Mouse (Mus musculus) midbrain, embryonic 15.5 days (tissue): ENCODE measurements around the gene Tax1bp1. TPM values are rescaled to one million over a fixed set of nuclear protein-coding genes. Genes with fewer than 3 reads are reported as not detected.

ENCODE experiments used
- ATAC-seq: fragments of 200-750 bp; cut with Nextera tagmentation; replicated peaks from 2 replicates; pipeline ENCODE4 v1.8.0; 2017; ENCODE audit warnings: moderate TSS enrichment
- H3K27ac ChIP-seq: fragments of 300-500 bp; sonication (generic); 2 replicates; pipeline ENCODE4 v1.5.1; 2015; ENCODE audit warnings: mild to moderate bottlenecking, inconsistent platforms
- H3K27me3 ChIP-seq: fragments of 300-500 bp; sonication (generic); replicated peaks from 2 replicates; pipeline ENCODE4 v1.6.1; 2015; ENCODE audit warnings: inconsistent platforms
- H3K36me3 ChIP-seq: fragments of 300-500 bp; sonication (generic); replicated peaks from 2 replicates; pipeline ENCODE4 v1.6.1; 2015; ENCODE audit warnings: inconsistent platforms
- H3K4me1 ChIP-seq: fragments of 300-500 bp; sonication (generic); 2 replicates; pipeline ENCODE4 v1.6.1; 2015; ENCODE audit warnings: inconsistent platforms
- H3K4me2 ChIP-seq: fragments of 300-500 bp; sonication (generic); 2 replicates; pipeline ENCODE4 v1.6.1; 2015; ENCODE audit warnings: inconsistent platforms, mild to moderate bottlenecking, moderate library complexity
- H3K4me3 ChIP-seq: fragments of 300-500 bp; sonication (generic); 2 replicates; pipeline ENCODE4 v1.5.1; 2015; ENCODE audit warnings: mild to moderate bottlenecking, inconsistent platforms
- H3K9ac ChIP-seq: fragments of 300-500 bp; sonication (generic); 2 replicates; pipeline ENCODE4 v1.6.1; 2015; ENCODE audit warnings: mild to moderate bottlenecking, inconsistent platforms
- H3K9me3 ChIP-seq: fragments of 300-500 bp; sonication (generic); 2 replicates; pipeline ENCODE4 v1.6.1; 2016; ENCODE audit warnings: inconsistent platforms
- WGBS: fragments of 180-500 bp; shearing (Covaris S2); methylation state at CpG from one replicate; pipeline ENCODE4 v1.1.7; 2015; ENCODE audit warnings: mixed read lengths; 5-methylcytosine and 5-hydroxymethylcytosine counted together
- polyA plus RNA-seq: library from polyadenylated mRNA; unstranded; fragments of >200 nt; fragmentation: Nextera tagmentation; extraction: Ambion mirVana; gene quantifications from 2 replicates; pipeline ENCODE4 v1.2.1, GENCODE M21; 2015

Gene Tax1bp1
- polyA plus RNA-seq, 1 experiment from 2014 or later = 144 TPM

DNA sequence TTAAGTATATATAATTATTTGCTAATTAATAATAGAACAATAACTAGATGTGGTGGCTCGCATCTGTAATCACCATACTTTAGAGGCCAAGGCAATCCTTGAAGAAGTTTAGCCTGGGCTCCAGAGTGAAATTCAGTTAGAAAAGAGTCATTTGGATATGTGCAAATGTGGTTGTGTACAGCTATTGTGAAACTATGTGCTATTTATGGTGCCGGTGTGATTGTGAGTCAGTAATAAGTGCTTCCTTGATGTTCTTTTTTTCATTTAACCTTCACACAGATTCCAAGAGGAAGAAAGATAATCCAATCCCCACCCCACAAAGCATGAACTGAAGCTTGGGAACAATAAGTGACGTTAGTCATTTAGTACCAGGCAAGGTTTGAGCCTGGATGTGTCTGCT, 30.9 kb upstream of the Tax1bp1 start:
- Histone ChIP-seq H3K4me1 (no peaks in the 10 kb centered on the region), H3K27ac (no peak overlapping the region), H3K27me3 (no peaks in the 10 kb centered on the region), H3K4me2 (no peak overlapping the region), H3K36me3 (no peaks in the 10 kb centered on the region), H3K4me3 (no peak overlapping the region), H3K9me3 (no peaks in the 10 kb centered on the region), H3K9ac (no peak overlapping the region)
- ATAC-seq = no peak
- 96% methylated on average over 3 of the region's 3 CpGs for WGBS

DNA sequence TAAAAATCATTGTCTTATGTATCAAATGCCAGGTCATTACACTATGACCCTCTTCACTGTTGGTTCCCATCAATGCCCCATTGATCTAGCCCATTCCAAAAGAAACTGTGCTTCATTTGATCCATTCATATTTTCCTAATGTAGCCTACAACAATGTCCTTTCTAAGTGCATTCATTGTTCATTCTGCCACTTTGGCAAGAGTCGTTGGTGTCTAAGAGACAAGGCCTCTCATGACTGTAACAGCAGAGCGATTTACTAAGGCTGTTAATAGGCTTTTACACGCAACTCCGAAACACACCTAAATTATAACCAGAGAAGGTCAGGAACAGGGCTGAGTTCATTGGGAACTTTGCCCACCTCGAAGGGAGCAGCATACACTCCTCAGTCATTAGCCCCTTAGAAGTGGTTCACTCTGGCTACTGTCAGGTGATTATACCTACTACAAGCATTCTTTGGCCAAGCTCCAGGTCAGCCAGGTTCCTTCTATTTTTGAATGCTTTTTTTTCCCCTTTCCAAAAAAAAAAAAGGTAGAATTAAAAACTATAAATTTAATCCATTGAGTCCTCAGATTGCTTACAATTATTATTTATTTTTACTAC, 26.5 kb upstream of the Tax1bp1 start:
- Histone ChIP-seq H3K9me3 (no peaks in the 10 kb centered on the region), H3K27me3 (no peaks in the 10 kb centered on the region), H3K4me2 (no peak overlapping the region), H3K9ac (no peak overlapping the region), H3K4me3 (no peak overlapping the region), H3K4me1 (no peaks in the 10 kb centered on the region), H3K27ac (no peak overlapping the region), H3K36me3 (no peaks in the 10 kb centered on the region)
- WGBS = 58% methylated on average over 5 of the region's 5 CpGs
- no peak for ATAC-seq

GRCm38 (mm10) chr6:52690365-52690764, 23.2 kb upstream of the Tax1bp1 start:
- Histone ChIP-seq H3K4me3 (no peak overlapping the region), H3K9me3 (no peaks in the 10 kb centered on the region), H3K27me3 (no peaks in the 10 kb centered on the region), H3K27ac (no peak overlapping the region), H3K36me3 (no peaks in the 10 kb centered on the region), H3K9ac (no peak overlapping the region), H3K4me1 (no peaks in the 10 kb centered on the region), H3K4me2 (no peak overlapping the region)
- WGBS = 86% methylated on average over 3 of the region's 3 CpGs
- ATAC-seq = no peak

DNA sequence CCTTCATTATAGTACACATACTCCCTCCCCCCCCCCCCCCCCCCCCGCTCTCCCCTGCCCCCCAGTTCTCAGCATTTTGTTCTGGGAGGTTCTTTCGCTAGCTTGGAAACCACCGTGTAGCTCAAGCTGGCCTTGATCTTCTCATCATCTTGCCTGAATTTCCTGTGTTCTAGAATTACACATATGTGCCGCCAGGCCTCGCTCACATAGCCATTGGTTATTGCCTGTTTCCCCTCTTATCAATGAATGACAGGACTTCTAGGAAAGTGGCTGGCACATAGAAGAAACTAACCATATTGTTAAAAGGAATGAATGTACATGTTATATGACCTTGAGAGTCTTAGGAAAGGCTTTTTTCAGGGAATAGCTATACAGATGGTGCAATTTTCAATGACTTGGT, 21.7 kb upstream of the Tax1bp1 start:
- WGBS = 96% methylated on average over 4 of the region's 5 CpGs

GRCm38 (mm10) chr6:52692451-52693063, 21.0 kb upstream of the Tax1bp1 start:
- WGBS = 81% methylated on average over 6 of the region's 6 CpGs
- H3K9ac ChIP-seq = no peak overlapping the region
- H3K36me3 ChIP-seq = no peaks in the 10 kb centered on the region
- no peak overlapping the region for H3K4me2 ChIP-seq
- H3K27ac ChIP-seq = no peak overlapping the region
- no peak overlapping the region for H3K4me3 ChIP-seq
- ATAC-seq = no peak
- H3K9me3 ChIP-seq = no peaks in the 10 kb centered on the region
- H3K4me1 ChIP-seq = no peaks in the 10 kb centered on the region
- H3K27me3 ChIP-seq = no peaks in the 10 kb centered on the region

More for the DNA sequence above, 21.7 kb upstream of the Tax1bp1 start:
- ATAC-seq = no peak
- Histone ChIP-seq H3K4me2 (no peak overlapping the region), H3K27ac (no peak overlapping the region), H3K9me3 (no peaks in the 10 kb centered on the region), H3K4me3 (no peak overlapping the region), H3K36me3 (no peaks in the 10 kb centered on the region), H3K27me3 (no peaks in the 10 kb centered on the region), H3K4me1 (no peaks in the 10 kb centered on the region), H3K9ac (no peak overlapping the region)

DNA sequence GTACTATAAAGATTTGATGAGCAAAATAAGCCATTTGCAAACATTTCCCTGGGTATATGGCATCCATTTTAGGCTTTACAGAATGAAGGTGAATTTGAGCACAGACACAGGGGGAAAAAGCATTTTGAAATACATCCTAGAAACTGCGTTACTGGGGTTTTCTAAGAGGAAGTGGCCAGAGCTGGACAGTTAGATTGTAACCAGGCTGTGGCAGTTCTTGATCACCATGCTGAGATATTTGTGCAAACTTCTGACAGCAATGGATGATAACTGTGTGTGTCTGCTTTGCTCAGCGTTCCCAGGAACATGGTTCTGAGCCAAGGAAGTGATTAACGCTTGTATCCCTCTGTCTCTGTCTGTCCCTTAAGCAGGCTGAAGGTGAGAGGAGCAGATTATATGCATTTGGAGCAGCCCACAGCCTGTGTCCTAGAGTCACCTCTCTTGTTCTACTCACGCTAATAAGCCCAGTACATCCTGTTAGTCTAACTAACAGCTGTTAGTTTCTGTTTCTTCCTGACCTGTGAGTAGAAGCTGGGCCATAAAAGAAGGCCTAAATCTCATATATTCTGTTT, 15.5 kb upstream of the Tax1bp1 start:
- no peak overlapping the region for H3K4me2 ChIP-seq
- 74% methylated on average over 4 of the region's 4 CpGs for WGBS
- H3K36me3 ChIP-seq = no peaks in the 10 kb centered on the region
- H3K27me3 ChIP-seq = no peaks in the 10 kb centered on the region
- no peak overlapping the region for H3K9ac ChIP-seq
- ATAC-seq = no peak
- no peaks in the 10 kb centered on the region for H3K4me1 ChIP-seq
- H3K4me3 ChIP-seq = no peak overlapping the region
- no peaks in the 10 kb centered on the region for H3K9me3 ChIP-seq
- H3K27ac ChIP-seq = no peak overlapping the region

GRCm38 (mm10) chr6:52699050-52699449, 14.5 kb upstream of the Tax1bp1 start:
- Histone ChIP-seq H3K27me3 (no peaks in the 10 kb centered on the region), H3K4me3 (no peak overlapping the region), H3K9ac (no peak overlapping the region), H3K27ac (no peak overlapping the region), H3K4me1 (no peaks in the 10 kb centered on the region), H3K9me3 (no peaks in the 10 kb centered on the region), H3K4me2 (no peak overlapping the region), H3K36me3 (no peaks in the 10 kb centered on the region)
- WGBS = 77% methylated on average over 1 of the region's 1 CpGs
- no peak for ATAC-seq

DNA sequence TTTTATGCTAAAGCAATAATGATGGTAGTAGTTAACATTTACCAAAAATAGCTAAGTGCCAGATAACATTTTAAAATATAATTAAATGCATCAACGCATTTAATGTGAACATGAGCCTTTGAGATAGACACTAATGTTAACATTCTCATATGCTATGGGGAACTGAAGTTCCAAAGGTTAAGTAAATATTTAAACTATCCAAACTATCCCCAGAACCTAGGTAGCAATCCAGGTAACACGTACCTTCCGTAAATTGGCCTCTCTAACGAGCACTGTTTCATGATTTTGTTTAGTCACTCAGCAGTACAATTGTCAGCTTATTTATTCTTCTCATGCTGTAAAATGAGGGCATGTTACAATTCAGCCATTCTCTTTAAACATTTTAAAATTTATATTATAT, 13.6 kb upstream of the Tax1bp1 start:
- Histone ChIP-seq H3K4me2 (no peak overlapping the region), H3K27me3 (no peaks in the 10 kb centered on the region), H3K36me3 (no peaks in the 10 kb centered on the region), H3K9ac (no peak overlapping the region), H3K9me3 (no peaks in the 10 kb centered on the region), H3K27ac (no peak overlapping the region), H3K4me1 (no peaks in the 10 kb centered on the region), H3K4me3 (no peak overlapping the region)
- ATAC-seq = no peak
- 87% methylated on average over 4 of the region's 4 CpGs for WGBS

GRCm38 (mm10) chr6:52703263-52703662, 10.3 kb upstream of the Tax1bp1 start:
- no peak for ATAC-seq
- no peaks in the 10 kb centered on the region for H3K36me3 ChIP-seq
- H3K9me3 ChIP-seq = no peaks in the 10 kb centered on the region
- H3K4me3 ChIP-seq = no peak overlapping the region
- H3K27me3 ChIP-seq = no peaks in the 10 kb centered on the region
- no peak overlapping the region for H3K9ac ChIP-seq
- no peaks in the 10 kb centered on the region for H3K4me1 ChIP-seq
- H3K27ac ChIP-seq = no peak overlapping the region
- WGBS = 89% methylated on average over 2 of the region's 2 CpGs
- H3K4me2 ChIP-seq = no peak overlapping the region

DNA sequence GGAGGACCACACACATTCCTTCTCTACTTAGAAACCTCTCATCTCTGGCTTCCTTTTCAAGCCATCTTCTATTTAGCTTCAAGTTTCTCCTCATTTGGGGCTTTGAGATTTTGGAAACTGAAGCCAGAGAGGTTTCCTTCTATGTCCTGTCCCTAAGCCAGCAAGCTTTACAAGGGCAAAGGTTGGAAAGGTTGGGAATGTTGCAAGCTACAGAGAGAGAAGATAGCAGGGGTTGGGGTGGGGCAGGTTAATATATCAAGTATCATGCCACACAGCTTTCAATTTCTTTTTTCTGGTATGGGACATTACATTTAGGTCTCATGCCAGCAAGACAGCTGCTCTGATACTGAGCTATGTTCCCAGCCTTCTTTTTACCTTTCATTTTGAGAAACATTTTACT, 8.2 kb upstream of the Tax1bp1 start:
- no peak overlapping the region for H3K4me3 ChIP-seq
- no peaks in the 10 kb centered on the region for H3K36me3 ChIP-seq
- H3K9ac ChIP-seq = no peak overlapping the region
- H3K9me3 ChIP-seq = no peaks in the 10 kb centered on the region
- H3K4me1 ChIP-seq = no peaks in the 10 kb centered on the region
- H3K4me2 ChIP-seq = no peak overlapping the region
- no peaks in the 10 kb centered on the region for H3K27me3 ChIP-seq
- no peak overlapping the region for H3K27ac ChIP-seq
- no peak for ATAC-seq

- Histone ChIP-seq H3K9ac (no peak overlapping the region), H3K27ac (no peak overlapping the region), H3K4me2 (no peak overlapping the region), H3K36me3 (no peaks in the 10 kb centered on the region), H3K27me3 (no peaks in the 10 kb centered on the region), H3K9me3 (no peaks in the 10 kb centered on the region), H3K4me1 (no peaks in the 10 kb centered on the region), H3K4me3 (no peak overlapping the region)
- WGBS = 87% methylated on average over 5 of the region's 5 CpGs
- no peak for ATAC-seq
Measured at GRCm38 (mm10) chr6:52707815-52708214, 5.7 kb upstream of the Tax1bp1 start.

- H3K4me2 ChIP-seq = no peak overlapping the region
- no peak overlapping the region for H3K4me3 ChIP-seq
- H3K27me3 ChIP-seq = no peaks in the 10 kb centered on the region
- H3K9me3 ChIP-seq = no peaks in the 10 kb centered on the region
- WGBS = 89% methylated on average over 2 of the region's 2 CpGs
- ATAC-seq = no peak
- H3K4me1 ChIP-seq = peaks cover 11% of the 10 kb centered on the region
- no peak overlapping the region for H3K9ac ChIP-seq
- H3K36me3 ChIP-seq = no peaks in the 10 kb centered on the region
- no peak overlapping the region for H3K27ac ChIP-seq
Measured at GRCm38 (mm10) chr6:52712563-52712962, 966 bp upstream of the Tax1bp1 start.

GRCm38 (mm10) chr6:52713897-52714509, 474 bp downstream of the Tax1bp1 start:
- Histone ChIP-seq H3K4me3 (peak overlapping the region; percentile 91), H3K9me3 (no peaks in the 10 kb centered on the region), H3K27me3 (no peaks in the 10 kb centered on the region), H3K27ac (peak overlapping the region; percentile 94), H3K4me1 (peaks cover 11% of the 10 kb centered on the region), H3K9ac (peak overlapping the region; percentile 91), H3K4me2 (peak overlapping the region; percentile 68), H3K36me3 (no peaks in the 10 kb centered on the region)
- WGBS = under 1% methylated on average over 52 of the region's 52 CpGs
- peak; percentile 85 for ATAC-seq
